Mouse (Mus musculus) testis, postnatal 14 days (tissue): ENCODE measurements around the gene Zfp446.

Experiments used
- DNase-seq: peaks from one replicate; pipeline ENCODE4 v3.0.0; 2021; ENCODE audit warnings: low spot score

The Zfp446 gene

DNA sequence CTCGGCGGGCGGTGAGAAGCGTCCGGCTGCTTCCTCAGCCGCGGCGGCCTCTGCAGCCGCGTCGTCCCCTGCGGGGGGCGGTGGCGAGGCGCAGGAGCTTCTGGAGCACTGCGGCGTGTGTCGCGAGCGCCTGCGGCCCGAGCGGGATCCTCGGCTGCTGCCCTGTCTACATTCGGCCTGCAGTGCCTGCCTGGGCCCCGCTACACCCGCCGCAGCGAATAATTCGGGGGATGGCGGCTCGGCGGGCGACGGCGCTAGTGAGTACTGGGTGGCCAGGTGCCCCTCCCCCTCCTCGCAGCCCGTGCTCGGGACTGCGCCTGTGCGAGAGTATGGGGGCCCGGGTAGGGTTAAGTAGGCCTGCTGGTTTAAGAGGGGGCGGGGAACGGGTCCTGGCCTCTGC is 47.2 kb downstream of the Zfp446 start:
- peak; percentile 85 for DNase-seq

DNA sequence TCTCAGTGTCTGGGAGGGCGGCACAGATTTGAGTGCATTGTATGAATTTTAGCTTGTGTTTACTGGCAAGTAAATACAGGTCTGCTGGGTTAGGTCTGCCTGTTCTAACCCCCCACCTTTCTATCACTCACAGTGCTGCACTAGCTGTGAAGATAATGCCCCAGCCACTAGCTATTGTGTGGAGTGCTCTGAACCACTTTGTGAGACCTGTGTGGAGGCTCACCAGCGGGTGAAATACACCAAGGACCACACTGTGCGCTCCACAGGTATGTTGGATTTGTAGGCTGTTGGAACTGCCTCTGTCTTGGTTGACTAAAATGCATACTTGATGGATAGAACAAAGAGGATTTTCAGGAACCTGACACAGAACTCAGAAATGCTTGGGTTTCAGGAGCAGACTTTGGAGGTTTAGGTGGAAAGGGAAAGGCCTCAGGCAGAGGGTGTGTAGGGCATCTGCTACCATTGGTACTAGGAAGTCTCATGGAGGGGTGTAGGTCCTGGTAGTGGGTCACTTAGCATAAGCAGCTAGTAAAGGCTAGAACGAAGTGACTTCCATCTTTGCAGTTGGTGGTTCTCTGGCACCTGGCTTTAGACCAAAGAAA is 48.0 kb downstream of the Zfp446 start:
- DNase-seq: no peak

DNA sequence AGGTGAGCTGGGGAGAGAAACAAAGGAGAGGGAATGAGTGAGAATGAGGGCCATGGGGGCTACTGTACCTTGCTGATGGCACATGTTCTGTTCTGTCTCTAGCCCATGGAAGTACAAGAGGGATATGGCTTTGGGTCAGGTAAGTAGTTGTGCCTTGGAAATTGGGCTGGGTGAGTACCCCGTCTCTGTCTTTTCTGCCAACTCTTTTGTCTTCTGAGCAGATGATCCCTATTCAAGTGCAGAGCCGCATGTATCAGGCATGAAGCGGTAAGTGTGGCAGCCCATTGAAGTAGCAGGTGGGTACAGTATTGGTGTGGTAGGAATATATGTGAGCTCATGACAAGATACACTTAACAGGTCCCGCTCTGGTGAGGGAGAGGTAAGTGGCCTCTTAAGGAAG is 51.3 kb downstream of the Zfp446 start:
- DNase-seq: no peak

DNA sequence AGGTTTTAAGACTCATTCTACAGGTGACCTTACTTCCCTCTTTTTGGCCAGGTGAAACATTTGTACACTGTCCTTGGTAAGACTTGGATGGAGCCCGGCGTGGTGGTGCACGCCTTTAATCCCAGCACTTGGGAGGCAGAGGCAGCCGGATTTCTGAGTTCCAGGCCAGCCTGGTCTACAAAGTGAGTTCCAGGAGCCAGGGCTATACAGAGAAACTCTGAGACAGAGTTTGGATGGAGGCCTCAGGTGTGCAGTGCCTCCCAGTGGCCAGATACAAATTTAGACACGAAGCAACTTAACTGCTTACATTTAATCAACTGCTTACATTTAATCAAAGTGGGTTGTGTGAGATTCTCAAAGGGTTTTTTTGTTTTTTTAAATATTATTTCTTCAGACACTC is 53.4 kb downstream of the Zfp446 start:
- no peak for DNase-seq

DNA sequence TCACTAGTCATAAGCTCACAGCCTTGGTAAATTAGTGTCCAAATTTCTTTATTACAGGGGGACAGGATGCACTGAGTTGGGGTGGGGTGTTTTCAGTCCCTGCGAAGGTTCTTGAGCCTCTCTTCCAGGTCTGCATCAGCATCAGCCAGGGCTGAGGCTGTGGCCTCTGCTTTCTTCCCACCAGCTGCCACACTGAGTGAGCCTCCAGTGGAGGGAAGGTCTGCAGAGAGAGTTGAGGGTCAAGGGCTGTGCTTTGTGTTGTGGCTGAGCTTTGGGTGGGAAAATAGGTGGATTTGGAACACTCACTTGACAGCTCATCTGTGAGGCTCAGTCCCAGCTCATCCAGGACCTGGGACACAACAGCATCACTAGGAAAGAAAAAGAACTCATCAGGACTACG is 54.3 kb downstream of the Zfp446 start:
- no peak for DNase-seq

DNA sequence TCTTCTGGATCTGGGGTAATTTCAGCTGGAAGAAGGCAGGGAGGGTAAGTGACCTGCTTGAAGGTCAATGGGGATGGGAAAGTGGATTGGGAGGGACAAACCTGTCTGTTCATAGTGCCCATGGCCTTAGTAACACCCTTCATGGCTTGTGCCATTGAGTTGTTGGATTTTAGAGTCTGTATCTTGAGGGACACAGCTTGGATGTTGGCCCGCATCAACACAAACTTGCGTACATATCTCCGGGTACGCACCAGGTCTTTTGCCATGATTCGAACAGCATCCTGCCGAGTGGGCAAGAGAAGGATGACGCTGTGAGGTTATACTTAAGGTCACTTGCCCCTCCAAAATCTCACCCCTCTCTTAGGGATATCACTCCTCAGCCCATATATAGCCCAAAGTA is 54.9 kb downstream of the Zfp446 start:
- DNase-seq: no peak

DNA sequence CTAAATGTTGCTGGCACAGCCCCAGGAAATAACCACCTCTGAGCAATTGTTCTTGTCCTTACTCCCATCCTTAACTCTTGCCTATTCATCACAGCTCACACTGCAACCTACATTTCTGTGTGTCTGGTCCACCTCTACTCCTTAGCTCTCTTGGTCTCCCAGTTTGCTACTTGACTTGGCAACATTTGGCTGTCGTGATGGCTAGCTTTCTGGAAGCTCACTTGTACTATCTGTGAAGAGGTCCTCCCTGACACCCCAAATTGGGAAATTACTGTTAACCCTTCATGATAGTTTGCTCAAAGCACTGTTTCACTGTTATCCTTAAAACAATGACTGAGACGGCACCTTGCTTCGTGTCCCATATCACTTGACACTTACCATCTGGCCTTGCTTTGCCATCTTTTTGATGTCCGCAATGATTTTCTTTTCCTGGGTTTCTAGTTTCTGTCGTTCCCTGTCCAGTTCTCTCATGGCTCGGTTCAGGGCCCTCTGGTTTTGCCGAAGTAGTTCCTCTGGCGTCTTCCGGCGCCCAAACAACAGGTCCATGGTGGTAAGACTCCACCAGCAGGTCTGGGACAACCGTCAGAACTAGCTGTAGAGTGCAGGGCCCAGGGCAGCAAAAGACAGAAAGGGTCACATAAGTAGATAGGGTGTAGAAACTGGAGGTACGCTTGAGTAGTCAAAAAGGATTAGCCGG is 56.0 kb downstream of the Zfp446 start:
- DNase-seq: no peak

DNA sequence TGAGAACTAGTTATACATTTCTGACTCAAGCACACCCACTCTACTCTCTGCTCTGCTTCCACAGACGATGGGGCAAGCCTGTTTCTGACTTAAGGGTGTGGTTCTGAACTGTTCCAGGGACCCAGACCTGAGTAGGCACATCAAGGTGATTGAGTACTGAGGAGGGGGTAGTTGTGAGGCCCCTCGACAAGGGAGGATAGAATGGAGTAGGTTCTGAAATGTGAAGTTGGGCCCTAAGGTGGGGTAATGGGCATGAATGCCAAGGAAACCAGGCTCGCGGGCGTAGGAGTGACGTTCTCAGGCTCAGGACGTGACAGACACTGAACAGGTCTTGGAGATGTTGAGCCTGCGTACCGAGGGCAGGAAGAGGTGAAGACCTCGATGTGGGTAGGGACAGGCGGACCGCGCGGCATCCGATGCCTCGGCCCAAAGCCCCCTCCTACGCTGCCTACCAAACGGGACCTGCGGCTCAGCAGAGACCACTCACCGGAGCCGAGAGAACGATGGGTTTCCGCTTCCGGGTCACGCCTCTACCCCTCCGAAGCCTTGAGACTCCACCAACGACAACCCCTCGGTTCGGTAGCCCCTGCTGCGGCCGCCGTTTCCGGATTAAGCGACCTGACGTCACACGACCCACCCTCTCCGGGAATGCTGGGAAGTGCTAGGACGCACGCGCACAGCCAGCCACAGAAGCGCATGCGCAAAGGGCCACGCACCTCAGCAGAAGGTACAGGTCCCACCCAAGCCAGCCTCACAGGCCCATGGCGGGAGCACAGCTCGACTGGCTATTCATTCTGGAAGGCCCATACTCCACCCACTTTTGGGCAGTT is 56.7 kb downstream of the Zfp446 start, which contains the start of gene Chmp2a:
TSS of gene Chmp2a (minus strand) at position 660 of the 830 bp plus-strand sequence.
- DNase-seq: peak; percentile 96
